Mouse (Mus musculus): ENCODE data around the gene Rnf24. TPM values are rescaled to one million over a fixed set of nuclear protein-coding genes. Genes with fewer than 3 reads are reported as not detected.
"Not testable (repeated sequence)": the region's sequence is repeated elsewhere in the genome, so short reads cannot be mapped to it uniquely, and the experiment has no call there.

The Rnf24 gene
- polyA plus RNA-seq, 1 experiment from 2014 or later, result 3.0 TPM

- ATAC-seq (ENCODE audit: insufficient read depth, low FRiP score, low read depth), result no peak
- Histone ChIP-seq H3K9ac (no peak overlapping the region), H3K4me3 (replicated peaks) (no peak overlapping the region), H3K4me1 (no peaks in the 10 kb centered on the region), H3K9me3 (no peaks in the 10 kb centered on the region), H3K4me2 (no peak overlapping the region), H3K36me3 (peaks cover 24% of the 10 kb centered on the region), H3K27ac (peak overlapping the region; percentile 23; the same call in 1 of the 2 replicates), H3K27me3 (replicated peaks) (no peaks in the 10 kb centered on the region)
- WGBS, result 61% methylated on average over 2 of the region's 2 CpGs
These were observed 52.2 kb downstream of the Rnf24 start for GRCm38 (mm10) chr2:131300485-131300884.

GRCm38 (mm10) chr2:131298674-131299073 lies 54.0 kb downstream of the Rnf24 start:
- H3K9me3 ChIP-seq; H3K27ac ChIP-seq; ATAC-seq (ENCODE audit: insufficient read depth, low FRiP score, low read depth); H3K9ac ChIP-seq; H3K4me3 ChIP-seq (replicated peaks); H3K4me1 ChIP-seq; H3K27me3 ChIP-seq (replicated peaks); H3K4me2 ChIP-seq: not testable (repeated sequence)
- WGBS, result 85% methylated on average over 7 of the region's 7 CpGs
- H3K36me3 ChIP-seq, result peaks cover 32% of the 10 kb centered on the region

GRCm38 (mm10) chr2:131296746-131297261 lies 55.9 kb downstream of the Rnf24 start:
- no peaks in the 10 kb centered on the region for H3K4me1 ChIP-seq
- peaks cover 42% of the 10 kb centered on the region for H3K36me3 ChIP-seq
- no peak overlapping the region for H3K27ac ChIP-seq
- no peak overlapping the region for H3K4me2 ChIP-seq
- H3K4me3 ChIP-seq (replicated peaks), result no peak overlapping the region
- H3K27me3 ChIP-seq (replicated peaks), result no peaks in the 10 kb centered on the region
- no peaks in the 10 kb centered on the region for H3K9me3 ChIP-seq
- WGBS, result 90% methylated on average over 2 of the region's 2 CpGs
- no peak for ATAC-seq (ENCODE audit: insufficient read depth, low FRiP score, low read depth)
- no peak overlapping the region for H3K9ac ChIP-seq

GRCm38 (mm10) chr2:131290669-131291068 lies 62.0 kb downstream of the Rnf24 start:
- Histone ChIP-seq H3K4me1 (no peaks in the 10 kb centered on the region), H3K9me3 (no peaks in the 10 kb centered on the region), H3K4me3 (replicated peaks) (no peak overlapping the region), H3K9ac (no peak overlapping the region), H3K4me2 (no peak overlapping the region), H3K27me3 (replicated peaks) (no peaks in the 10 kb centered on the region), H3K27ac (no peak overlapping the region), H3K36me3 (peaks cover 46% of the 10 kb centered on the region)
- ATAC-seq (ENCODE audit: insufficient read depth, low FRiP score, low read depth), result no peak

- no peak overlapping the region for H3K27ac ChIP-seq
- no peaks in the 10 kb centered on the region for H3K27me3 ChIP-seq (replicated peaks)
- H3K36me3 ChIP-seq, result peaks cover 34% of the 10 kb centered on the region
- 82% methylated on average over 1 of the region's 1 CpGs for WGBS
- H3K4me2 ChIP-seq, result no peak overlapping the region
- H3K9ac ChIP-seq, result no peak overlapping the region
- ATAC-seq (ENCODE audit: insufficient read depth, low FRiP score, low read depth), result no peak
- H3K4me3 ChIP-seq (replicated peaks), result no peak overlapping the region
- no peaks in the 10 kb centered on the region for H3K9me3 ChIP-seq
- H3K4me1 ChIP-seq, result no peaks in the 10 kb centered on the region
These were observed 66.4 kb downstream of the Rnf24 start for GRCm38 (mm10) chr2:131286276-131286675.

- Histone ChIP-seq H3K36me3 (peaks cover 28% of the 10 kb centered on the region), H3K4me2 (no peak overlapping the region), H3K9me3 (no peaks in the 10 kb centered on the region), H3K4me1 (no peaks in the 10 kb centered on the region), H3K9ac (no peak overlapping the region), H3K27ac (no peak overlapping the region), H3K4me3 (replicated peaks) (no peak overlapping the region), H3K27me3 (replicated peaks) (no peaks in the 10 kb centered on the region)
- 81% methylated on average over 1 of the region's 1 CpGs for WGBS
- ATAC-seq (ENCODE audit: insufficient read depth, low FRiP score, low read depth), result no peak
These were observed 71.1 kb downstream of the Rnf24 start for GRCm38 (mm10) chr2:131281596-131281995.

- 91% methylated on average over 5 of the region's 5 CpGs for WGBS
- Histone ChIP-seq H3K27ac (no peak overlapping the region), H3K36me3 (peaks cover 30% of the 10 kb centered on the region), H3K4me2 (no peak overlapping the region), H3K9ac (no peak overlapping the region), H3K27me3 (replicated peaks) (no peaks in the 10 kb centered on the region), H3K4me1 (no peaks in the 10 kb centered on the region), H3K9me3 (no peaks in the 10 kb centered on the region), H3K4me3 (replicated peaks) (no peak overlapping the region)
- ATAC-seq (ENCODE audit: insufficient read depth, low FRiP score, low read depth), result no peak
These were observed 76.0 kb downstream of the Rnf24 start for GRCm38 (mm10) chr2:131276722-131277121.

- H3K4me2 ChIP-seq, result no peak overlapping the region
- no peaks in the 10 kb centered on the region for H3K27me3 ChIP-seq (replicated peaks)
- H3K9ac ChIP-seq, result no peak overlapping the region
- H3K36me3 ChIP-seq, result peaks cover 30% of the 10 kb centered on the region
- no peak overlapping the region for H3K4me3 ChIP-seq (replicated peaks)
- 98% methylated on average over 3 of the region's 3 CpGs for WGBS
- no peak for ATAC-seq (ENCODE audit: insufficient read depth, low FRiP score, low read depth)
- no peaks in the 10 kb centered on the region for H3K4me1 ChIP-seq
- H3K27ac ChIP-seq, result no peak overlapping the region
- no peaks in the 10 kb centered on the region for H3K9me3 ChIP-seq
These were observed 77.2 kb downstream of the Rnf24 start for GRCm38 (mm10) chr2:131275493-131275892.

GRCm38 (mm10) chr2:131265056-131265455 lies 87.6 kb downstream of the Rnf24 start:
- Histone ChIP-seq H3K4me2 (no peak overlapping the region), H3K9ac (no peak overlapping the region), H3K36me3 (no peaks in the 10 kb centered on the region), H3K27me3 (replicated peaks) (no peaks in the 10 kb centered on the region), H3K27ac (no peak overlapping the region), H3K9me3 (no peaks in the 10 kb centered on the region), H3K4me3 (replicated peaks) (no peak overlapping the region), H3K4me1 (peaks cover 24% of the 10 kb centered on the region)
- WGBS, result 70% methylated on average over 2 of the region's 2 CpGs
- ATAC-seq (ENCODE audit: insufficient read depth, low FRiP score, low read depth), result no peak

GRCm38 (mm10) chr2:131264027-131264426 lies 88.7 kb downstream of the Rnf24 start:
- peaks cover 24% of the 10 kb centered on the region for H3K4me1 ChIP-seq
- peak overlapping the region; percentile 66 for H3K4me2 ChIP-seq
- WGBS, result 71% methylated on average over 6 of the region's 6 CpGs
- H3K27me3 ChIP-seq (replicated peaks), result no peaks in the 10 kb centered on the region
- no peaks in the 10 kb centered on the region for H3K9me3 ChIP-seq
- no peak overlapping the region for H3K9ac ChIP-seq
- H3K36me3 ChIP-seq, result no peaks in the 10 kb centered on the region
- ATAC-seq (ENCODE audit: insufficient read depth, low FRiP score, low read depth), result no peak
- no peak overlapping the region for H3K27ac ChIP-seq
- peak overlapping the region; percentile 85 for H3K4me3 ChIP-seq (replicated peaks)

- WGBS, result under 1% methylated on average over 59 of the region's 59 CpGs
- peak overlapping the region; percentile 100 for H3K27ac ChIP-seq
- H3K9me3 ChIP-seq, result no peaks in the 10 kb centered on the region
- ATAC-seq (ENCODE audit: insufficient read depth, low FRiP score, low read depth), result peak; percentile 80
- peaks cover 24% of the 10 kb centered on the region for H3K4me1 ChIP-seq
- H3K36me3 ChIP-seq, result no peaks in the 10 kb centered on the region
- H3K9ac ChIP-seq, result peak overlapping the region; percentile 96
- peak overlapping the region; percentile 85 for H3K4me3 ChIP-seq (replicated peaks)
- peak overlapping the region; percentile 66 for H3K4me2 ChIP-seq
- no peaks in the 10 kb centered on the region for H3K27me3 ChIP-seq (replicated peaks)
These were observed 89.7 kb downstream of the Rnf24 start for GRCm38 (mm10) chr2:131262680-131263670.

GRCm38 (mm10) chr2:131262213-131262672 lies 90.4 kb downstream of the Rnf24 start, which contains the start of gene Pank2:
Gene Pank2, plus strand, starts transcription at chr2:131262495.
- Histone ChIP-seq H3K9me3 (no peaks in the 10 kb centered on the region), H3K9ac (peak within 1 kb of the TSS; percentile 96), H3K27me3 (replicated peaks) (no peaks in the 10 kb centered on the region), H3K27ac (peak within 1 kb of the TSS; percentile 100), H3K4me2 (peak within 1 kb of the TSS; percentile 66), H3K36me3 (no peaks in the 10 kb centered on the region), H3K4me1 (peaks cover 24% of the 10 kb centered on the region), H3K4me3 (replicated peaks) (peak within 1 kb of the TSS; percentile 85)
- 0% methylated on average over 43 of the region's 49 CpGs for WGBS
- peak; percentile 98 for ATAC-seq (ENCODE audit: insufficient read depth, low FRiP score, low read depth)
